Mouse (Mus musculus): Measurements from ENCODE around the gene Ctbp1.

DNA sequence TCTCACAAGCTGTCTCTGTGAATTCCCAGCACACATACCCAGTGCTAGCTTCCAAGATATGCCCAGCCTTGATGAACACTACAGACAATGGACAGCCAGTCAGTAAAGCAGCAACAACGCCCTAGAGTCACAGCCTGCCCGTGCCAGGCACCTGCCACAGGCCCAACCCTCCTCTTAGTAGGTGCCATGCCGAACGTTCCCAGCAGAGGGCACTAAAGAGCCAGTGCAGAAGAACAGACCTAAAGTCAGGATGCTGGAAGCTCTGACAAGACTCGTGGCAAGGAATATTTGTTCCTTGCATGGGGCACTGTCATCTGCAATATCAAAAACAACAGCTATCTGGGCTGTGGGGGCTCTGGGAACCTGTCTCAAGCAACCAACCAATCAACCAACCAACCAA is 4.2 kb downstream of the Ctbp1 start:
- peak; percentile 77 for TF ChIP-seq CTCF (IDR thresholded peaks at IDR 0.05; ENCODE audit: borderline replicate concordance, insufficient read depth, low read length)
- TF ChIP-seq POLR2A (IDR thresholded peaks at IDR 0.05; ENCODE audit: low read depth, low read length): no peak
